Comparison of ENCODE assay signal across 1 mouse cellular context in genomic region chr14:71200917-71201316, GRCm38 (mm10).
TF ChIP-seq lines count a peak whose summit lies in the region.

No protein-coding gene starts in this region.

TF ChIP-seq in MEL, 35 proteins besides CTCF, POLR2A, EP300 and RAD21 (continued from another document):
- 0 out of 2 replicates have a peak, but pooled peaks have one; percentile 1 for TF ChIP-seq ZC3H11A (IDR thresholded peaks at IDR 0.05; ENCODE audit: low read depth, low read length)
- TF ChIP-seq POLR2AphosphoS2 (IDR thresholded peaks at IDR 0.05; ENCODE audit: low read length): no peak
- peak; percentile 72 for TF ChIP-seq TAL1 (IDR thresholded peaks at IDR 0.05; ENCODE audit: low read length)
- TF ChIP-seq MEF2A (IDR thresholded peaks at IDR 0.05; ENCODE audit: extremely low read depth, insufficient replicate concordance, low read depth, low read length, poor library complexity, severe bottlenecking): 0 out of 2 replicates have a peak, but pooled peaks have one; percentile 56
- peak; percentile 52; the same call in 1 of the 2 replicates for TF ChIP-seq ZNF384 (IDR thresholded peaks at IDR 0.05; ENCODE audit: low read depth, low read length)
- no peak for TF ChIP-seq TBP (IDR thresholded peaks at IDR 0.05; ENCODE audit: low read depth, low read length)
- no peak for TF ChIP-seq SMC3 (IDR thresholded peaks at IDR 0.05; ENCODE audit: low read depth, low read length)
- TF ChIP-seq JUND (IDR thresholded peaks at IDR 0.05; ENCODE audit: low read depth, low read length): no peak
